Mouse (Mus musculus) 416B (cell line): ENCODE measurements around the gene Gabarap.
"Not testable (repeated sequence)": the region's sequence is repeated elsewhere in the genome, so short reads cannot be mapped to it uniquely, and the experiment has no call there.

Experiments
- DNase-seq: peaks from one replicate; pipeline ENCODE4 v3.0.0; 2011; ENCODE audit warnings: low read depth

Gabarap gene

DNA sequence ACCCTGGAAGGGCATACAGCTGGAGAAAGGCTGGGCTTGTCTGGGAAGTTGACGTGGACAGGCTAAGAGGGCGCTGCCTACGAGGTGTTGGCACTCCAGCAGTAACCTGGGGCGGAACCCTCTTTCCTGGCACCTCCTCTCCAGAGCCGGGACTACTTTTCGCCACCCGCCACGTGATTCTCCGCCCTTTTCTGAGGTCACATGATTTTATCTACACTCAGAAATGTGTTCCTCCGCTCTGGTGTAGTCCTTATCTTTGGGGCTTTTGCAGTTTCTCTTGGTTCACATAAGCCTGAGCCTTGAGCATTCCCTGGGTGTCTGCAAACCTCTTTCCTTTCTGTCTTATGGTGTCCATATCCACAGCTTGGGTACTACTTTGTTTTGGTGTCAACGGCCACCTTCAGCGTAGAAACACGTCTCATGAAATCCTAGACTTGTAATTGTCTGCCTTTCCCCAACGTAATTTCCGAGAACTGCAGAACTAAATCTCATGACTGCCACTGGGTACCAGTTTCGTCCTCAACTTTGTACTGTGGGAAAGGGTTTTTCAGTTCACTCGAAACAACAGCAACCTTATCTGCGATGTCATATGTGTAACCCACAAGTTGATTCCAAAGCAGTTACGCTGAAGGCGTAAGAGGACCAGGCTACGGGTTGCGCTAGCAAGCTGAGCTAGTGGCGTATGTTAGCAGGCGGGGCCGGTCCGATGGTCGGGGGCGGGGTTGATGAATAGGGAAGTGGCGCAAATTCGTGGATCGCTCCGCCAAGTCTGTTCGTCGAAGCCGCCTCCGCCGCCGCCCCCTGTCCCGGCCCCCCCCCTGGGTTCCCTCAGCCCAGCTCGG, at the start of gene Gabarap:
TSS of gene Gabarap (plus strand) at position 294 of the 842 bp plus-strand sequence.
- DNase-seq: peak; percentile 98

DNA sequence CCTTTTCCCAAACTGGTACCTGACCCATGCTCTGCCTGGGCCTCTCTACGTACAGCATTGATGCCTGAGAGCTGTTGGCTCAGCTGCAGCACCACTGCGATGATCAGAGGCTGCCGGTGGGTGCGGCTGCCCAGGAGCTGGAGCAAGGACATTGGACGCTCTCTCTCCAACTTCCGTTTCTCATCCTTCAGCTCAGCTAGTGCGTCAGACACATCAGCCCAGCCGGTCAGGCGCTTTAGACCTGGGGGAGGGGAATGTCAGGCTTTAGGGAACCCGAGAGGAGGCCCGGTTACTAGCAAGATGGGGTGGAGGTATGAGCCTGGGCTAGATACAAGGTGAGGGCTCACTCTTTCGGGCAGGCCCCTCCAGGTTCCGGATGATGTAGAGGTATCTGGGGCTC, 45.7 kb upstream of the Gabarap start:
- no peak for DNase-seq

DNA sequence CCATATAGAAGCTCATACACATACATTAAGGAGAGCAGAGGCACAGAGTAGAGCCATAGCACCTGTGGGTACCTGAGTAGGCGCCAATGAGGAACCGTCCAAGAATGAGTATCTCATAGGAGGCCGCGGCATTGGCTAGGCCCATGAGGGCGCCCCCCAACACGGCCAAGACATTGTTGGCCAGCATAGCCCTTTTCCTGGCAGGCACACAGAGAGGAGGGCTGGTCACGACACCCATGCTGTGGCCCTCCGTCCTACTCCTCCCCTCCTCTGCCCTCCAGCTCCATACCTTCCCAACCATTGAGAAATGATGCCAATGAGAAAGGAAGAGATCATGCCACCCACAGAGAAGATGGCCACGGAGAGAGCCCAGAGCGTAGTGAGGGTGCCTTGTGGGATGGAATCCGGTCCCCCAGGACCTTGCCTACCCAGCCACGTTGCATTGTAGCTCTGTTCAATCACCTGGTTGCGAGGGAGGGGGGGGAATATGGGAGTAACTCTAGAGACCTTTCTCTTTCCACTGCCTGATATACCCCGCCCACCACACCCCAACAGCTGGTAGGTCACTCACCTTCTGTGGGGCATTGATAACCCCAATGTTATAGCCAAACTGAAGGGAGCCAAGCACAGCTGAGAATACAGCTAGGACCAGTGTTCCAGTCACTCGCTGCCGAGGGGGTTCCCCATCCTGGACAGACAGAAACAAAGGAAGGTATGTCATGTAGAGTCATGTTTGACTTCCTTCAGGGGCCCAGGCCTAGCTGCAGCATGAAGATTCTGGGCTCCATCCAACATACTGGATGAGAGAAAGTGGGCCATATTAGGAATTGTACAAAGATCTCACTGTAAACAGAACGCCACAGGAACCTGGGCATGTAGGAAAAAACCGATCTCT, 44.7 kb upstream of the Gabarap start:
- DNase-seq: no peak

DNA sequence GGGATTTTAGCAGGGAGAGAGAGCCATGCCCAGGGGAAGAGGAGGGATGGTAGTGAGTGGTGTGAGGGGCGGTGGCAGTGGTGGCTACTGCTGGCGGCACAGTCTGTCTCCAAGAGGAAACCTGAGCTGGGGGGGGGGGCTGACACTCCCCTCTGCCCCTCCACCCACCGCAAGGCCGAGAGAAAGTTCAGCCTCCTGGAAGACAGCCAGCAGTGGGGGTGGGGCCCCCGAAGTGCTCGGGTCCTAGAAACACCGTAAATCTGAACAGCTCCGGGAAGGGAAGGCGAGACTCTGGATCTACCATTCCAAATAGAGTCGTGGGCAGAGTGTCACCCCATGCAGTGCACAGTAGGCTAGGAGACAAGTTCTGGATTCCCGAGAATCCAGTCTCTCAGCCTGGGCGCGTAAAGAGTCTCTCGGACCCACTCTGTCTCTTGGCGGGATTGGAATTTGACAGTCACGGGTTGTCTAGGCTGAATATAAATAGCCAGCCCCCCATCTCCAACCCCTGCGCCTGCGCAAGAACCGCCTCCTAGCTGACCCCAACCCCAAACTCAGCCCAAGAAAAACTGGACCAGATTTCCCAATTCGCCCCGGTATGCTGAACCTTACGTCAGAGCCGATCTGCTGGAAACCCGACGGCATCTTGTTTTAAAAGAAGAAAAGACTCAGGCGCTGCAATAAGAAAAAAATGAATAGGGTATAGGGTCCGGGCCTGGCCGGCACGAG, 43.4 kb upstream of the Gabarap start:
- peak; percentile 52 for DNase-seq

DNA sequence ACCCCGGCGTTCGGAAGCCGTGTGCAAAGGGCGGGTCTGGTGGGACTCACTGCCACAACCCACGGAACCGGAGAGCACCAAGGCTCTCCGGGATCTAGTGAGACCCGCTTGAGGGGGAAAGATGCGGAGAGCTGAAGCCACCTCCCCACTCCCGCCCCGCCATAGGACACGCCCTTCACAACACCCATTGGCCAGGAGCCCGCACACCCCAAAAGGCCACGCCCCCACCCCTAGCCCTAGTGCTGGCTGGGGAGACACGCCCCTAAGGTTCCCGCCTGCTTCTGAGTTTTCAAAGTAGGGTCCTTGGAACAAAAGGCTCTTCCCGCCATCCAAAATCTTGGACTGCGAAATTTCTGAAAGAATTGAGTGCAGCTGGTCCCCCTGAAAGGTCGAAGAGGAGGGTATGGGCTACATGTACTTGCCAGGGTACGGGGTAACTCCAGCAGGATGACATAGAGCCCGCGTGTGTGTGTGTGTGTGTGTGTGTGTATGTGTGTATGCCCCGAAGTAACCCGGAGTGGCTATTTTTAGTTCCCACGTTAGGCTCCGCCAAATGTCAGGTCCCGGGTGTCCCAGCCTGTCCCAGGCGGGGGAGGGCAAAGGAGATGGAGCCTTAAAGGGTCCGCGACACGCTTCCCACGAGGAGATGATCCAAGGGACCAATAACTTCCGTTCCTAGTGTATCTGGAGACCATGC, 42.7 kb upstream of the Gabarap start, which contains the start of gene Slc2a4:
TSS of gene Slc2a4 (minus strand) at position 123 of the 697 bp plus-strand sequence.
- DNase-seq: peak; percentile 92

DNA sequence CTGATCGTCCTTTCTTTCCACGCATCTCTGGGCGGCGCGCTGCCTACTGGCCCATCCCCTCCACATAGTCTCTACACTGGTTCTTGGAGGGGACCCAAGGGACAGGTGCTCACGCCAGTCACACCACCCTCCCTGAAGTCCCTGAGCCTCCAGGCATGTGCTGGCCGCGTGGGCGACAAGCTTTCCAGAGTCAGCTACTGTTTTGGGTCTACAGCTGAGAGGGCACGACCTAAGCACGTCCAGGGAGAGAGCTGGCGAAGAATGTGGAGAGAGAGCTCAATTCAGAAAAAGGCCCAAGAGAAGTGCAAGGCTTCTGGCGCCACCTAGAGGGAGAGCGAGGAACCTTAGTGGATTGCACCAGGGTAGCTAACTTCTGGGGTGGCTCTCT, 42.2 kb upstream of the Gabarap start:
- peak; percentile 90 for DNase-seq

DNA sequence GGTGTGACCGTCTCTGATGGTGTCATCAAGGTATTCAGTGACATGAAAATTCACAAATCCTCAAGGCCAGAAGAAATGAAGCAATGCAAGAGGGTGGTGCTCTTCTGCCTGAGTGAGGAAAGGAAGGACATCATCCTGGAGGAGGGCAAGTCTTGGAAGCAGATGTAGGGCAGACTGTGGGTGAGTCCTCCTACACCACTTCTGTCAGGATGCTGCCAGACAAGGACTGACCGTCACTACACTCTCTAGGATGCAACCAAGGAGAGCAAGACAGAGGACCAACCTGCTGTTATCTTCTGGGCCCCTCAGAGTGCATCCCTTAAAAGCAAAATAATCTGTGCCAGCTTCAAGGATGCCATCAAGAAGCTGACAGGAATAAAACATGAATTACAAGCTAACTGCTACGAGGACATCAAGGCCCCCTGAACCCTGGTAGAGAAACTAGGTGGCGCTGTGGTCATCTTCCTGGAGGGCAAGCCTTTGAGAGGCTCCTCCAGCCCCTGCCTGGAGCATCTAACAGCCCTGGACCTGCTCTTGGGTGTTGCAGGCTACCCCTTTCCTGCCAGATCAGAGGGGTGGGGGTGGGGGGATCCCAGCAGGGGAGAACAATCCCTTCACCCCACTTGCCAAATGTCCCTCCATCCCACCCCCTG, 40.0 kb upstream of the Gabarap start:
- DNase-seq: peak; percentile 50

DNA sequence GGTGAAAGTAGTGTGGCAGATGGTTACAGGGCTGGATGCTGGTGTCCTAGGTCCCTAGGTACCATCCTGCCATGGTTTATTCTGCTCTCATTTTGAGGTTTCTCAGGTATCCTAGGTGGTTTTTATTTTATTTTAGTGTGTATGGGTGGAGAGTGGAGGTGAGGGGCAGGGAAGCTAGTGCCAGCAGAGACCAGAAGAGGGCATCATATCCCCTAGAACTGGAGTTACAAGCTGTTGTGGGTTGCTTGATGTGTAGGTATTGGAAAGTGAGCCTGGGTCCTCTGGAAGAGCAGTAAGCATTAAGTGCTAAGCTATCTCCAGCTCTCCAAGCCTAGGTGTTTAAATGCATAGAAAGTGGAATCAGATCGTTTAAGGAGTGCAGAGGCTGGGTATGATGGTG, 38.7 kb upstream of the Gabarap start:
- peak; percentile 46 for DNase-seq

DNA sequence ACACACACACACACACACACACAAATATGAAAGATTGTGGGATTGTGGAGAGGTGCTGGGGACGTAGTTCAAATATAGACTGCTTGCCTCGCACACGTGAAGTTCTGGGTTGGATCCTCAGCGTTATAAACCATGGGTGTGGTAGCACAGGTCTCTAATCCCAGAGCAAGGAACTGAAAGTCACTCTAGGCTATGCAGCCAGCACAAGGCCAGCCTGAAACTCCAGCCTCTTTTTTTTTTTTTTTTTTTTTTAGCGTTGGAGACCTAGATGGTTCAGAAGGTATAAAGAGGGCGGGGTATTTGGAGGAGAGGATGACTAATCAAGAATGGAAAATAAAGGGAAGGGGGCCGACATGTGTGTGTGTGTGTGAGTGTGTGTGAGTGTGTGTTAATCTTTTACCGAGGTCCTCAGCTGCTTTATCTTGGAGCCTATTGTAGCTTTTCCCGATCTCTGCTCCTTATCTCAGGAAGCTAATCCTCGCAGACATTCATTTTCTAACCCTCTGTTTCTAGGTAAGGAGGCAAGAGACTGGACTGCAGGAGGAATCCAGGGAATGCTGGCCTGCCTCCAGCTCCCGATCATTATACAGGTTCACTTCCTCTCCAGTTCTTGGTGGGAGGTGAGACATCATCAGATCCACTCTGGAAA, 37.6 kb upstream of the Gabarap start:
- no peak for DNase-seq

DNA sequence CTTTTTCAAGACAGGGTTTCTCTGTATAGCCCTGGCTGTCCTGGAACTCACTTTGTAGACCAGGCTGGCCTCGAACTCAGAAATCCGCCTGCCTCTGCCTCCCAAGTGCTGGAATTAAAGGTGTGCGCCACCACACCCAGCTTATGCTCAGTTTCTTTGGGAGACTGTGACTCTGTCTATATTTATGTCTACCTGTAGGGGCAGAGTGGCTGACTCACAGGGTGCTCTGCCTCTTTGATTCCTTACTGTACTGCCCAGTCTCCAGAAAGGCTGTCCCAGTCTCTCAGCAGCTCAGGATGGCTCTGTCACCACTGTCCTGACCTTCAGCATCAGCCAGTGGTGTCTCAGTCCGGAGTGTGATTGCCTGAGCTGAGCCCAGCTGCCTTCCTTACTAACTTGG, 35.3 kb upstream of the Gabarap start:
- not testable (repeated sequence) for DNase-seq

DNA sequence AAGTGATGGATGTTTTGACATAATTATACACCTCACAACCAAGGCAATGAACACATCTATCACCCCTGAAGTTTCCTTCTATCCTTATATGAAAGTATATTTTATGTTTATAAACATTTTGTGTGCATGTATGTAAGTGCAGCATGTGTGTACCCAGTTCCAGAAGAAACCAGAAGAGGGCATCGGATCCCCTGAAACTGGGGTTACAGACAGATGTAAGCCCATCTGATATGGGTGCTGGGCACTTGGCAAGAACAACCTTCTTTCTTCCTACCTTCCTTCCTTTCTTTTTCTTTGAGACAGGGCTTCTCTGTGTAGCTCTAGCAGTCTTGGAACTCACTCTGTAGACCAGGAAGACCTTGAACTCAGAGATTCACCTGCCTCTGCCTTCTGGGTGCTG, 34.7 kb upstream of the Gabarap start:
- DNase-seq: peak; percentile 60

DNA sequence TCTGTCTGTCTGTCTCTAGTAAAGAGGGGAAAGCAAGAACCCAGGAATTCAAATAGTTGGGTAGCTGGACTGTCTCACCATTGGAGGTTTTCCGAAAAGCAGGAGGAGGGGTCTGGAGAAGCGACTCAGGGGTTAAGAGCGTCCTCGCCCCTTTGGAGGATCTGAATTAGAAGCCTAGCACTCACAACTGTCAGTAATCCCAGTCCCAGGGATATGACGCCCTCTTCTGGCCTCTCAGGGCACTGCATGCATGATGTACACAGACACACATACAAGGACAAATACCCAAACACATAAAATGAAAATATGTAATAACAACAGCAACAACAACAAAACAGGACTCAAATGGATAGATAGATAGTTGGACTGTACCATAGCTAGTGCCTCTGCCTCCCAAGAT, 30.3 kb upstream of the Gabarap start:
- DNase-seq: peak; percentile 39

DNA sequence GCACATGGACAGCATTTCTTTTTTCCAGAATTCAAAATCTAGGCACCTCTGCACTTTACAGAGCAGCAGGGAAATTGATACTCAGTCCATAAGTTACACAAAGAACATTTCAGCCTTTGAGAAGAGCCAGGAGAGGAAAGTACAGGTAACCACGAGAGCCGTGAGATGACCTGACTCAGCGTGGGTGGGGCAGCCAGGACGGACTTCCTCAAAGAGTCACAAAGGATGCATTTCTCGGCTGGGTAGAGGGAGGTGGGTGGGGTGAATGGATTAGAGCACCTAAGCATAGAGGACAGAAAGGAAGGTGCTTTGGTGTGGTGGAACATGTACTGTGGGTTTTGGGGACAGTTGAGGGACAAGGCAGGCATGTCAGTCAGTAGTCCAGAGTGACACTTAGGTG, 29.1 kb upstream of the Gabarap start:
- no peak for DNase-seq

DNA sequence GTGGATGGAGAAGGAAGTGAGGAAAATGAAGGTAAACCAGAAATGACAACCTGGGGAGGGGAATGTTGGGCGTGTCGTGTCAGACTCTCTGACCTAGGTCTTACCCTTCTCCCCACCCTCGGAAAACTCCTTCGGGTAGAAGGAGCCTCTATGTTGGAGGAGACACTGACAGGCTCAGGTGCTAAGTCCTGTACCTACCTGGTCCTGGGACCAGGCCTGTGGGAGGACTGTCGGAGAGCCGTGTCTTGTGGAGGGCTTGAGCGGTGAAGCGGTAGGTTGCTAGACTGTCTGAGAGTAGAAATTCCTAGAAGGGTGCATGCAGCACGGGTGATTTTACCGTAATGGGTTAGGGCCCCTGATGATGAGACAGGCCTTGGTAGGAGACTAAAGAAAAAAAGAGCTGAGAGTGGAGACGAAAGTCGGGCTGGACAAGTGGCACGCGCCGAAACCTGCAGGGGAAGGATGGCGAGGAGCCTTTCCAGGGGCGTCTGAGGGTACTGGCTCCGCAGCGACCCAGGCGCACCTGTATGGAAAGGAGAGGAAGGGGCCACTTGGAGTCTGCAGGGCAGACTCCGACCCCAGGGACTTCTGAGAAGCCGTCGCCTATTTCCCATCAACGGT, 26.2 kb upstream of the Gabarap start, which contains the start of gene Cldn7:
TSS of gene Cldn7 (plus strand) at position 130 of the 621 bp plus-strand sequence.
- DNase-seq: no peak

DNA sequence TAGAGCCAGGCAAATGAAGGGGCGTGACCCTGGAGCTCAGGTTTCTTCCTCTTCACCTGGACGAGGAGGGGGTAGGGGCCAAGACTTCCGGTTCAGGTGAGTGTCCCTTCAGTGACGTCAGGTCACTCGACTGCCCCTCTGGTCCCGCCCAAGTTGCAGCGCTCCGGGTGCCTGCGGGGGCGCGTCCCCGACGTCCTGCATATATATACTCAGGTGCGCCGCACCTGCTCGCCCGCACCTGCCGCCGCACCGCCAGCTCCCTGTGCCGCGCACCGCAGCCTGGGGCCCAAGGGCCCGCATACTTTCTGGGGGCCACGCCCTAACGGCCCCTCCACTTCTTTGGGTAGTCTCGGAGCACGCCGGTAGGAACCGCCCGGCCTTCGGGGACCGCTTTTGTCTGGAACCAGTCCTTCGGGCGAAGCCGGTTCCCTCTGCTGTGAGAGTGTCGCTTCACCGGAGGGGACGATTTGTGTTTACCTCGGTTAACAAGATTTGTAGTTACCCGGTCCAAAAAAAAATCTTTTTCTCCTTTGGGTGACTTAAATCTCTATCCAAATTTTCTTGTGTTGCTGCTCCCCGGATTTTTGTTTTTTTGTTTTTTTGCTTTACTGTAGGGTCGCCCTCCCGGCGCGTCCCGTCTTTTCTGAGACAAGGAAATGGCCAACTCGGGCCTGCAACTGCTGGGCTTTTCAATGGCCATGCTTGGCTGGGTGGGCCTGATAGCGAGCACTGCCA, 25.5 kb upstream of the Gabarap start:
- DNase-seq: no peak

DNA sequence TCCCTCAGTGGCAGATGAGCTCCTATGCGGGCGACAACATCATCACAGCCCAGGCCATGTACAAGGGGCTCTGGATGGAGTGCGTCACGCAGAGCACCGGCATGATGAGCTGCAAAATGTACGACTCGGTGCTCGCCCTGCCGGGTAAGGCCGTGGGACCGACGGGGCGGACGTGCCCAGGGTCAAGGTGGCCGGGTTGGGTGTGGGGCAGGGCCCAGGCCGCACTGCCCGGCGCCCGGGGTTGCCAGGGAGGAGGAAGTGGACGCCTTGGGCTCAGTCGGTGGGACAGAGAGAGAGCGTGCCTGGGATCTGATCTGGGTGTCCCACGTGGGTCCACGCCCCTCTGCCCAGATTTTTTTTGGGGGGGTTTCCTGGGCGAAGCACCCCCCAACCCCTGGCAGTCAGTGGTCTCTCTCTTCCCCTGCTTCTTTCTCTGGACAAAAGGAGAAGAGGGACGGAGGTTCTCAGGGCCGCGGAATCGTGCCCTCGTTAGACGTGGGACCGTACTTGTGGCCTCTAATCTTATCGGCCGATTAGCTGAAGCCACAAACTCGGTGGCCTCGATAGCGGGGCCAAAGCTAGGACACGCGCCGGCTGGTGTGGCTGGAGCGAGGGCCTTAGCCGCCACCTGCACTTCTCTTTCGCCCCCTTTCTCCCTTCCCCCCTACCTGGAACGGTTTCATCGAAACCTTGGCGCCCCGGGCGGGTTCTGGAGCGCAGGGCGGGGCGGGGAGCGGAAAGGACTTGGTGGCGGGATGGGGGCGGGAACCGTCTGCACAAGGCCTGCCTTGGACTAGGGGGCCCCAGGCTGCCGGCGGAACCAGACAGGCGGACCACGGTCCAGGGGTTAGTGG, 24.7 kb upstream of the Gabarap start:
- no peak for DNase-seq

DNA sequence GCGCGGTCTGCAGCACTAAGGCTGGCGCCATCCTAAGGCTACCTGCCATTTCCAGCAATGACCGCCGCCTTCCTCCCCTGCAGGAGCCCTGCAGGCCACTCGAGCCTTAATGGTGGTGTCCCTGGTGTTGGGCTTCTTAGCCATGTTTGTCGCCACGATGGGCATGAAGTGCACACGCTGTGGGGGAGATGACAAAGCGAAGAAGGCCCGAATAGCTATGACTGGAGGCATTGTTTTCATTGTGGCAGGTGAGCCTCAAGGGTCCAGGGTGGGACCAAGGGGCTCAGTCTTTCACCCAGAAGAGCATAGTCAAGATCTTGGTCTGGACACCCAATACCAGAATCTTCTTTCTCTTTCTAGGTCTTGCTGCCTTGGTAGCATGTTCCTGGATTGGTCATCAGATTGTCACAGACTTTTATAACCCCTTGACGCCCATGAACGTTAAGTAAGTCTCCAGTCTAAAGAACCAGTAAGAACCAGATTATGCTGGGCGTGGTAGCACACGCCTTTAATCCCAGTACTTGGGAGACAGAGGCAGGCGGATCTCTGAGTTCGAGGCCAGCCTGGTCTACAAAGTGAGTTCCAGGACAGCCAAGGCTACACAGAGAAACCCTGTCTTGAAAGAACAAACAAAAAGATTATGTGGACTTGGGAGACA, 24.0 kb upstream of the Gabarap start:
- no peak for DNase-seq

DNA sequence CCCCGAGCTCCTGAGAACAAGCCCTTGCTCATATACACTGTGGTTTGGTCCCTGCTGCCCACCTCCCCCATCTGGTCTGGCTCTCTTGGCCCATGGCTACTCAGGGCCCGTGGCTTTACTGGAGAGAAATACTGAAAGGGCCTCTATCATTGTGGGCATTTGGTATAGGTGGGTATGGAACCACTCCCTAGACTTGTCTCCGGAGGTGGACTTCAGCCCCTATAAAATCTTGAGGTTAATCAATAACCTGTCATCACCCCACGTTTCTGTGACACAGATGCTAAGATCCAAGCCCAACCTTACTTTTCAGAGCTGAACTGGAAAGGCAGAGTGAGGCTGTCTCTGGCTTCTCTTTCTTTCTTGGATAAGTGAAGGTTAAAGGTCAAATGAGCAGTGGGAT, 22.1 kb upstream of the Gabarap start:
- no peak for DNase-seq
